ENCODE assay signal across 1 mouse cellular context in the genomic region with DNA sequence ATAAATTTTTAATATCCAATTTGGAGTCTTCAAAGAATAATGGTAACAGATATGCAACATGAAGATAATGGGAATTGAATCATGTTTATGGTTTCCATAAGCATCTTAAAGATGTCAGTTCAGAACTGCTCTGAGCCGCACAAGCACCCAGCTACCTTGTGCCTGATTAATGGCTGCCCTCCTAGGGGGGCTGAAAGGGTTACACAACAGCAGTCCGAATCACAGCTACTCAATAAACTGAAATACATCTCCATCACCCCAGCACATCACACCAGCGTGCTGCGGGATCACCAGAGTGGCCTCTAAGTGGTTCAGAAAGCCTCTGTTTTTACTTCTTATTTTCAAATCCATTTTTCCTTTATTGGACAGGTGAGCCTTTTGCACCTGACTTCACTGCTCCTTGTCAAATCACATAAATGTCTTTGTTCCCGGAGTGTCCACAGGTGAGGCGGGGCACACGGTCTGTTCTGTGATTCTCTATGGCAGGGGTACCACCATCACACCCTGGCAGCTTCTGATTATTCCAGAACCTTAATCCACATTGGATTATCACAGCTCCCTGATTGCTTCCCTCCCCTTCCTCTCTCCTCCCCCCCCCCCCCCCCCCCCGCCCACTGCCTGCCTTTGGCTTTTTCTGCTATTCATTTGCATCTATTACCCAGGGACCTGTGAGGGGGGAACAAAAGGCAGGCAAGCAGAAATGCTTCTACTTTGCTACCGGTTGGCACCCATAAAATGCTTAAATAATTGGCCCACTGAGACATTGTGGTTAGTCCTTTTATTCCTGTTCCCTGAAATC.
TF ChIP-seq lines count a peak whose summit lies in the region.

No protein-coding gene starts in this region.

TF ChIP-seq in CH12.LX, 34 proteins besides CTCF, POLR2A, EP300 and RAD21 (continued from another document):
- TF ChIP-seq IRF4 (IDR thresholded peaks at IDR 0.05; ENCODE audit: low read depth, low read length): no peak
- TF ChIP-seq ETS1 (conservative IDR thresholded peaks at IDR 0.05; ENCODE audit: low read depth, low read length): no peak
- TF ChIP-seq ZKSCAN1 (IDR thresholded peaks at IDR 0.05; ENCODE audit: borderline replicate concordance, low read depth, low read length): no peak
